Mouse (Mus musculus) MEL (cell line): ENCODE results near the gene Chrng. TPM values are rescaled to one million over a fixed set of nuclear protein-coding genes. Genes with fewer than 3 reads are reported as not detected.

Experiments
- DNase-seq: peaks from one replicate; pipeline ENCODE4 v3.0.0; 2011; ENCODE audit warnings: low read depth, low spot score
- H3K27ac ChIP-seq: 2 replicates; pipeline ENCODE4 v1.5.1; 2012; ENCODE audit warnings: low read depth, mild to moderate bottlenecking, control low read depth, low read length, moderate library complexity; ENCODE audit not compliant: control insufficient read depth
- H3K27me3 ChIP-seq, 2 experiments: fragments of 150-350 bp in 1 of 2; sonication (generic) in 1 of 2; 2 replicates each; pipeline ENCODE4 v1.6.1; 2012; ENCODE audit warnings: low read length in 2 of 2, mild to moderate bottlenecking in 2 of 2, improper control_type of control experiment in 1 of 2, moderate library complexity in 1 of 2; ENCODE audit not compliant: insufficient read depth in 2 of 2, control insufficient read depth in 1 of 2
- H3K36me3 ChIP-seq, 2 experiments: 2 replicates each; pipeline ENCODE4 v1.6.1; 2012 to 2014; ENCODE audit warnings: low read length in 2 of 2, improper control_type of control experiment in 1 of 2, inconsistent platforms in 1 of 2, mild to moderate bottlenecking in 1 of 2; ENCODE audit not compliant: insufficient read depth in 2 of 2, control insufficient read depth in 1 of 2
- H3K4me1 ChIP-seq, 2 experiments: fragments of 150-350 bp in 1 of 2; sonication (generic) in 1 of 2; 2 replicates each; pipeline ENCODE4 v1.6.1; 2012; ENCODE audit warnings: low read length in 2 of 2, improper control_type of control experiment in 1 of 2, mild to moderate bottlenecking in 1 of 2; ENCODE audit not compliant: insufficient read depth in 2 of 2, control insufficient read depth in 1 of 2
- H3K4me3 ChIP-seq, 2 experiments: fragments of 150-350 bp in 1 of 2; sonication (generic) in 1 of 2; 2 replicates each; pipeline ENCODE4 v1.5.1; 2012; ENCODE audit warnings: low read depth in 2 of 2, low read length in 2 of 2, mild to moderate bottlenecking in 2 of 2, moderate library complexity in 2 of 2, control low read depth in 1 of 2, improper control_type of control experiment in 1 of 2; ENCODE audit not compliant: control insufficient read depth in 1 of 2, insufficient read depth in 1 of 2
- H3K79me2 ChIP-seq: 2 replicates; pipeline ENCODE4 v1.6.1; 2012; ENCODE audit warnings: mild to moderate bottlenecking, low read length, moderate library complexity; ENCODE audit not compliant: control insufficient read depth, poor library complexity, insufficient read depth
- H3K9ac ChIP-seq: 2 replicates; pipeline ENCODE4 v1.6.1; 2012; ENCODE audit warnings: low read depth, mild to moderate bottlenecking, control low read depth, low read length, moderate library complexity; ENCODE audit not compliant: control insufficient read depth, poor library complexity, severe bottlenecking
- H3K9me3 ChIP-seq: fragments of 150-350 bp; sonication (generic); replicated peaks from 2 replicates; pipeline ENCODE4 v1.6.1; 2012; ENCODE audit warnings: mild to moderate bottlenecking, low read length, improper control_type of control experiment, moderate library complexity; ENCODE audit not compliant: insufficient read depth
- CHD2 ChIP-seq: IDR thresholded peaks from 2 replicates; pipeline ENCODE4 v1.6.1; 2011; ENCODE audit warnings: low read length, improper control_type of control experiment
- ELF1 ChIP-seq: IDR thresholded peaks from 2 replicates; pipeline ENCODE4 v1.6.1; 2014; ENCODE audit warnings: low read depth, mild to moderate bottlenecking, inconsistent platforms, low read length, improper control_type of control experiment, moderate library complexity
- EP300 ChIP-seq, 2 experiments: IDR thresholded peaks; 2 replicates each; pipeline ENCODE4 v1.6.1; 2011; ENCODE audit warnings: improper control_type of control experiment in 2 of 2, low read length in 2 of 2, low read depth in 1 of 2, mild to moderate bottlenecking in 1 of 2
- ETS1 ChIP-seq: IDR thresholded peaks from 2 replicates; pipeline ENCODE4 v1.6.1; 2012; ENCODE audit warnings: low read depth, mild to moderate bottlenecking, inconsistent platforms, low read length, improper control_type of control experiment, moderate library complexity
- GATA1 ChIP-seq: IDR thresholded peaks from 2 replicates; pipeline ENCODE4 v1.6.1; 2011; ENCODE audit warnings: low read depth, low read length, improper control_type of control experiment
- HCFC1 ChIP-seq: IDR thresholded peaks from 2 replicates; pipeline ENCODE4 v1.6.1; 2012; ENCODE audit warnings: low read depth, mild to moderate bottlenecking, inconsistent platforms, low read length, improper control_type of control experiment, moderate library complexity
- JUND ChIP-seq: IDR thresholded peaks from 2 replicates; pipeline ENCODE4 v1.6.1; 2011; ENCODE audit warnings: low read depth, mild to moderate bottlenecking, improper control_type of control experiment, low read length
- KAT2A ChIP-seq: conservative IDR thresholded peaks from 2 replicates; pipeline ENCODE4 v1.6.1; 2012; ENCODE audit warnings: low read depth, low read length, improper control_type of control experiment, inconsistent platforms
- MAFK ChIP-seq: IDR thresholded peaks from 2 replicates; pipeline ENCODE4 v1.6.1; 2011; ENCODE audit warnings: low read depth, mild to moderate bottlenecking, low read length, improper control_type of control experiment, borderline replicate concordance
- MAX ChIP-seq: IDR thresholded peaks from 2 replicates; pipeline ENCODE4 v1.6.1; 2011; ENCODE audit warnings: low read length, improper control_type of control experiment
- MAZ ChIP-seq: IDR thresholded peaks from 2 replicates; pipeline ENCODE4 v1.6.1; 2012; ENCODE audit warnings: low read depth, mild to moderate bottlenecking, inconsistent platforms, low read length, improper control_type of control experiment
- MEF2A ChIP-seq: IDR thresholded peaks from 2 replicates; pipeline ENCODE4 v1.6.1; 2014; ENCODE audit warnings: low read depth, mild to moderate bottlenecking, inconsistent platforms, low read length, improper control_type of control experiment; ENCODE audit not compliant: poor library complexity, insufficient replicate concordance, severe bottlenecking; ENCODE audit errors: extremely low read depth
- MXI1 ChIP-seq: IDR thresholded peaks from 2 replicates; pipeline ENCODE4 v1.6.1; 2011; ENCODE audit warnings: mild to moderate bottlenecking, low read depth, low read length, improper control_type of control experiment
- POLR2AphosphoS2 ChIP-seq: IDR thresholded peaks from 2 replicates; pipeline ENCODE4 v1.6.1; 2011; ENCODE audit warnings: low read length, improper control_type of control experiment
- RCOR1 ChIP-seq: IDR thresholded peaks from 2 replicates; pipeline ENCODE4 v1.6.1; 2012; ENCODE audit warnings: low read depth, mild to moderate bottlenecking, inconsistent platforms, low read length, improper control_type of control experiment
- SMC3 ChIP-seq: IDR thresholded peaks from 2 replicates; pipeline ENCODE4 v1.6.1; 2011; ENCODE audit warnings: low read depth, low read length, improper control_type of control experiment
- USF1 ChIP-seq: IDR thresholded peaks from 2 replicates; pipeline ENCODE4 v1.6.1; 2014; ENCODE audit warnings: low read depth, mild to moderate bottlenecking, inconsistent platforms, low read length, improper control_type of control experiment, moderate library complexity
- USF2 ChIP-seq, 2 experiments: IDR thresholded peaks; 2 replicates each; pipeline ENCODE4 v1.6.1; 2011 to 2012; ENCODE audit warnings: improper control_type of control experiment in 2 of 2, low read length in 2 of 2, borderline replicate concordance in 1 of 2, inconsistent platforms in 1 of 2, low read depth in 1 of 2, mild to moderate bottlenecking in 1 of 2; ENCODE audit not compliant: insufficient read depth in 1 of 2
- ZKSCAN1 ChIP-seq: IDR thresholded peaks from 2 replicates; pipeline ENCODE4 v1.6.1; 2012; ENCODE audit warnings: low read depth, mild to moderate bottlenecking, inconsistent platforms, low read length, improper control_type of control experiment, moderate library complexity
- ZMIZ1 ChIP-seq: IDR thresholded peaks from 2 replicates; pipeline ENCODE4 v1.6.1; 2012; ENCODE audit warnings: low read depth, mild to moderate bottlenecking, inconsistent platforms, low read length, improper control_type of control experiment, moderate library complexity
- ZNF384 ChIP-seq: IDR thresholded peaks from 2 replicates; pipeline ENCODE4 v1.6.1; 2012; ENCODE audit warnings: low read depth, mild to moderate bottlenecking, inconsistent platforms, low read length, improper control_type of control experiment
- polyA plus RNA-seq, 2 experiments: library from polyadenylated mRNA; stranded (reverse) in 1 of 2; unstranded in 1 of 2; fragments of >175 nt in 1 of 2; fragments of >200 nt in 1 of 2; gene quantifications; 2 replicates each; pipeline versions ENCODE4 v1.2.1 to v1.2.4; 2012; ENCODE audit warnings: low replicate concordance in 2 of 2, low read depth in 1 of 2; ENCODE audit not compliant: insufficient read length in 2 of 2, insufficient read depth in 1 of 2, missing spikeins in 1 of 2
- total RNA-seq: library from RNA; depleted of rRNA; stranded (reverse); fragments of 300-350 nt; gene quantifications from 2 replicates; pipeline ENCODE4 v1.2.3, GENCODE M21; 2012

Gene Chrng
- total and polyA plus RNA-seq, 3 experiments, result not detected

DNA sequence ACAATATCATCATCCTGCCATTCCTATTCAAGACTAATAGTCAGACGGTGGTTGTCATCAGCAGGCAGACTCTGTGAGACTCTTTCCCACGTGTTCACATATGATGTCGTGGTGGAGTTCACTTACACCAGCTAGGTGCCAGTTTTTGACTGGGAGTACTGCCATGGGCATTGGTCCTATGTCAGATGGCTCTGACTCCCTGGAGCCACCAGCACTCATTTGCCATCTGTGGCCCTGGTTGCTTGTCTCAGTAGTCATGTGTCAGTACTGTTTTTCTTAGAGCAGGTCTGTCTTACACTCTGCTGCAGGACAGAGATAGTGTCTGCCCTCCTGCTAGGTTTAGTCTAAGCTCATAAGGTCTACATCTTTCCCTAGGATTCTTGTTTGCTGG, 22.7 kb downstream of the Chrng start:
- no peak overlapping the region for H3K27ac ChIP-seq
- H3K4me1 ChIP-seq, result no peaks in the 10 kb centered on the region
- no peak for DNase-seq
- H3K79me2 ChIP-seq, result no peaks in the 10 kb centered on the region
- no peaks in the 10 kb centered on the region for H3K9me3 ChIP-seq
- no peak overlapping the region for H3K9ac ChIP-seq
- peaks cover 0 to 42% of the 10 kb centered on the region in 2 experiments; a peak in 2 of 4 replicates for H3K36me3 ChIP-seq
- H3K27me3 ChIP-seq, result no peaks in the 10 kb centered on the region
- TF ChIP-seq ELF1, result no peak
- TF ChIP-seq, all 39 proteins: peak for 0
- no peak overlapping the region for H3K4me3 ChIP-seq

GRCm38 (mm10) chr1:87230606-87231005, 26.1 kb downstream of the Chrng start:
- no peak for TF ChIP-seq KAT2A
- no peak for TF ChIP-seq MAX
- TF ChIP-seq ZMIZ1, result no peak
- TF ChIP-seq MAZ, result no peak
- no peak for TF ChIP-seq ZNF384
- TF ChIP-seq POLR2AphosphoS2, result no peak
- no peak for TF ChIP-seq USF2 (IDR thresholded peaks at IDR 0.05; ENCODE audit: borderline replicate concordance in 1 of 2, insufficient read depth in 1 of 2, low read depth in 1 of 2, low read length in 2 of 2)
- no peak for TF ChIP-seq MAFK
- no peak for TF ChIP-seq GATA1
- no peak for TF ChIP-seq HCFC1
- no peak for TF ChIP-seq RCOR1
- no peak for TF ChIP-seq JUND
- TF ChIP-seq ZKSCAN1, result no peak
- TF ChIP-seq USF1, result no peak
- no peak for TF ChIP-seq MXI1
- no peak for TF ChIP-seq SMC3
- TF ChIP-seq CHD2, result no peak
- TF ChIP-seq ETS1, result no peak
- TF ChIP-seq MEF2A, result no peak
- TF ChIP-seq EP300 (IDR thresholded peaks at IDR 0.05; ENCODE audit: low read depth in 1 of 2, low read length in 2 of 2), result no peak
- TF ChIP-seq, all 39 proteins: peak for 0
- no peak overlapping the region for H3K27ac ChIP-seq
- no peaks in the 10 kb centered on the region for H3K4me1 ChIP-seq
- no peaks in the 10 kb centered on the region for H3K79me2 ChIP-seq
- no peak for DNase-seq
- H3K9me3 ChIP-seq, result no peaks in the 10 kb centered on the region
- H3K9ac ChIP-seq, result no peak overlapping the region
- no peak overlapping the region for H3K4me3 ChIP-seq
- peaks cover 0 to 27% of the 10 kb centered on the region in 2 experiments; a peak in 2 of 4 replicates for H3K36me3 ChIP-seq
- no peaks in the 10 kb centered on the region for H3K27me3 ChIP-seq
